ENCODE assay signal across 8 mouse cellular contexts in genomic region chr6:136857186-136857872, GRCm38 (mm10). TPM values are rescaled to one million over a fixed set of nuclear protein-coding genes. Genes with fewer than 3 reads are reported as not detected.
DNase-seq lines count a peak whose midpoint lies in the region; ATAC-seq and TF ChIP-seq lines count a peak whose summit lies in the region.

Gene Art4, minus strand, starts transcription at chr6:136857733.

- H3K36me3 ChIP-seq in embryonic facial prominence, embryonic 13.5 days: no peaks in the 10 kb centered on the region
- H3K36me3 ChIP-seq in intestine, embryonic 15.5 days: no peaks in the 10 kb centered on the region

- H3K27me3 ChIP-seq in embryonic facial prominence, embryonic 13.5 days: no peaks in the 10 kb centered on the region
- no peaks in the 10 kb centered on the region for H3K27me3 ChIP-seq in intestine, embryonic 15.5 days (replicated peaks)

- ATAC-seq in embryonic facial prominence, embryonic 13.5 days (ENCODE audit: insufficient number of reproducible peaks, insufficient read depth, low FRiP score, low TSS enrichment, low read depth): no peak
- ATAC-seq in intestine, embryonic 15.5 days: peak; percentile 76

- H3K9me3 ChIP-seq in embryonic facial prominence, embryonic 13.5 days: no peaks in the 10 kb centered on the region
- H3K9me3 ChIP-seq in intestine, embryonic 15.5 days: no peaks in the 10 kb centered on the region

- peak; percentile 30; the same call in 1 of the 2 replicates for TF ChIP-seq POLR2A in lung, adult 2 months (IDR thresholded peaks at IDR 0.05; ENCODE audit: borderline replicate concordance, extremely low read depth, low read depth, low read length)

- peak; percentile 23 for DNase-seq in lung, adult 2 months
- no peak for DNase-seq in lung, postnatal 25 days (ENCODE audit: low spot score)
- peak; percentile 49 for DNase-seq in lung, postnatal 36 days
- peak; percentile 74 for DNase-seq in thymus, postnatal 25 days
- DNase-seq in layer of hippocampus, adult 11-12 months (ENCODE audit: low spot score): no peak
- DNase-seq in cerebellum, postnatal 14 days: no peak

- H3K9ac ChIP-seq in embryonic facial prominence, embryonic 13.5 days: peak within 1 kb of the TSS; percentile 46
- H3K9ac ChIP-seq in intestine, embryonic 15.5 days: no peak within 1 kb of the TSS

- peak within 1 kb of the TSS; percentile 42 for H3K4me2 ChIP-seq in embryonic facial prominence, embryonic 13.5 days
- peak within 1 kb of the TSS; percentile 42 for H3K4me2 ChIP-seq in intestine, embryonic 15.5 days (replicated peaks)

- peak within 1 kb of the TSS; percentile 59 for H3K4me3 ChIP-seq in lung, adult 2 months (replicated peaks; ENCODE audit: extremely low read depth, low read depth, low read length)
- H3K4me3 ChIP-seq in embryonic facial prominence, embryonic 13.5 days: peak within 1 kb of the TSS; percentile 6
- no peak within 1 kb of the TSS for H3K4me3 ChIP-seq in intestine, embryonic 15.5 days (replicated peaks)

- TF ChIP-seq CTCF in lung, adult 2 months (IDR thresholded peaks at IDR 0.05; ENCODE audit: insufficient read depth, low read length): no peak

- peak within 1 kb of the TSS; percentile 66 for H3K27ac ChIP-seq in embryonic facial prominence, embryonic 13.5 days
- H3K27ac ChIP-seq in intestine, embryonic 15.5 days: peak within 1 kb of the TSS; percentile 73

- peaks cover 8% of the 10 kb centered on the region for H3K4me1 ChIP-seq in lung, adult 2 months (ENCODE audit: control insufficient read depth, insufficient read depth, low read length)
- H3K4me1 ChIP-seq in embryonic facial prominence, embryonic 13.5 days: peaks cover 28% of the 10 kb centered on the region
- H3K4me1 ChIP-seq in intestine, embryonic 15.5 days (replicated peaks): peaks cover 14% of the 10 kb centered on the region

- 19% methylated on average over 18 of the region's 18 CpGs for WGBS in lung, adult 2 months
- 47% methylated on average over 18 of the region's 18 CpGs for WGBS in embryonic facial prominence, embryonic 13.5 days
- WGBS in intestine, embryonic 15.5 days: 37% methylated on average over 18 of the region's 18 CpGs

RNA-seq across cellular contexts. Expression of gene Art4, which starts in this region (rescaled TPM):
- polyA plus RNA-seq in lung, adult 2 months (2012; rRNA removed): 10.3 TPM in 2 replicates
- 2.8 and 3.1 TPM in 2 replicates for polyA plus RNA-seq in embryonic facial prominence, embryonic 13.5 days (2015; fragmentation: Nextera tagmentation; extraction: Ambion mirVana)
- 4.2 and 4.8 TPM in 2 replicates for polyA plus RNA-seq in intestine, embryonic 15.5 days (2015; fragmentation: Nextera tagmentation; extraction: Ambion mirVana)

Comparison
In these comparisons a context has a peak if more than half of its experiments do, and no peak if none do; other contexts are left out.
1. DNase-seq: peak in lung, adult 2 months (single experiment), lung, postnatal 36 days (single experiment) and thymus, postnatal 25 days (single experiment); none in lung, postnatal 25 days (single experiment), layer of hippocampus, adult 11-12 months (single experiment) and cerebellum, postnatal 14 days (0 of 2).